Mouse (Mus musculus) MEL (cell line): Measurements from ENCODE around the gene Ddx3x. TPM values are rescaled to one million over a fixed set of nuclear protein-coding genes. Genes with fewer than 3 reads are reported as not detected.

Source experiments
- DNase-seq: peaks from one replicate; pipeline ENCODE4 v3.0.0; 2011; ENCODE audit warnings: low read depth, low spot score
- H3K27ac ChIP-seq: 2 replicates; pipeline ENCODE4 v1.5.1; 2012; ENCODE audit warnings: low read depth, mild to moderate bottlenecking, control low read depth, low read length, moderate library complexity; ENCODE audit not compliant: control insufficient read depth
- H3K27me3 ChIP-seq, 2 experiments: fragments of 150-350 bp in 1 of 2; sonication (generic) in 1 of 2; 2 replicates each; pipeline ENCODE4 v1.6.1; 2012; ENCODE audit warnings: low read length in 2 of 2, mild to moderate bottlenecking in 2 of 2, improper control_type of control experiment in 1 of 2, moderate library complexity in 1 of 2; ENCODE audit not compliant: insufficient read depth in 2 of 2, control insufficient read depth in 1 of 2
- H3K36me3 ChIP-seq, 2 experiments: 2 replicates each; pipeline ENCODE4 v1.6.1; 2012 to 2014; ENCODE audit warnings: low read length in 2 of 2, improper control_type of control experiment in 1 of 2, inconsistent platforms in 1 of 2, mild to moderate bottlenecking in 1 of 2; ENCODE audit not compliant: insufficient read depth in 2 of 2, control insufficient read depth in 1 of 2
- H3K4me1 ChIP-seq, 2 experiments: fragments of 150-350 bp in 1 of 2; sonication (generic) in 1 of 2; 2 replicates each; pipeline ENCODE4 v1.6.1; 2012; ENCODE audit warnings: low read length in 2 of 2, improper control_type of control experiment in 1 of 2, mild to moderate bottlenecking in 1 of 2; ENCODE audit not compliant: insufficient read depth in 2 of 2, control insufficient read depth in 1 of 2
- H3K4me3 ChIP-seq, 2 experiments: fragments of 150-350 bp in 1 of 2; sonication (generic) in 1 of 2; 2 replicates each; pipeline ENCODE4 v1.5.1; 2012; ENCODE audit warnings: low read depth in 2 of 2, low read length in 2 of 2, mild to moderate bottlenecking in 2 of 2, moderate library complexity in 2 of 2, control low read depth in 1 of 2, improper control_type of control experiment in 1 of 2; ENCODE audit not compliant: control insufficient read depth in 1 of 2, insufficient read depth in 1 of 2
- H3K79me2 ChIP-seq: 2 replicates; pipeline ENCODE4 v1.6.1; 2012; ENCODE audit warnings: mild to moderate bottlenecking, low read length, moderate library complexity; ENCODE audit not compliant: control insufficient read depth, poor library complexity, insufficient read depth
- H3K9ac ChIP-seq: 2 replicates; pipeline ENCODE4 v1.6.1; 2012; ENCODE audit warnings: low read depth, mild to moderate bottlenecking, control low read depth, low read length, moderate library complexity; ENCODE audit not compliant: control insufficient read depth, poor library complexity, severe bottlenecking
- H3K9me3 ChIP-seq: fragments of 150-350 bp; sonication (generic); replicated peaks from 2 replicates; pipeline ENCODE4 v1.6.1; 2012; ENCODE audit warnings: mild to moderate bottlenecking, low read length, improper control_type of control experiment, moderate library complexity; ENCODE audit not compliant: insufficient read depth
- BHLHE40 ChIP-seq: IDR thresholded peaks from 2 replicates; pipeline ENCODE4 v1.6.1; 2012; ENCODE audit warnings: low read depth, mild to moderate bottlenecking, inconsistent platforms, low read length, improper control_type of control experiment, borderline replicate concordance
- CHD1 ChIP-seq: IDR thresholded peaks from 2 replicates; pipeline ENCODE4 v1.6.1; 2012; ENCODE audit warnings: low read depth, mild to moderate bottlenecking, inconsistent platforms, low read length, improper control_type of control experiment
- CHD2 ChIP-seq: IDR thresholded peaks from 2 replicates; pipeline ENCODE4 v1.6.1; 2011; ENCODE audit warnings: low read length, improper control_type of control experiment
- E2F4 ChIP-seq: IDR thresholded peaks from 2 replicates; pipeline ENCODE4 v1.6.1; 2011; ENCODE audit warnings: low read depth, low read length, improper control_type of control experiment, borderline replicate concordance
- ELF1 ChIP-seq: IDR thresholded peaks from 2 replicates; pipeline ENCODE4 v1.6.1; 2014; ENCODE audit warnings: low read depth, mild to moderate bottlenecking, inconsistent platforms, low read length, improper control_type of control experiment, moderate library complexity
- EP300 ChIP-seq, 2 experiments: IDR thresholded peaks; 2 replicates each; pipeline ENCODE4 v1.6.1; 2011; ENCODE audit warnings: improper control_type of control experiment in 2 of 2, low read length in 2 of 2, low read depth in 1 of 2, mild to moderate bottlenecking in 1 of 2
- ETS1 ChIP-seq: IDR thresholded peaks from 2 replicates; pipeline ENCODE4 v1.6.1; 2012; ENCODE audit warnings: low read depth, mild to moderate bottlenecking, inconsistent platforms, low read length, improper control_type of control experiment, moderate library complexity
- GABPA ChIP-seq: IDR thresholded peaks from 2 replicates; pipeline ENCODE4 v1.6.1; 2012; ENCODE audit warnings: low read depth, mild to moderate bottlenecking, inconsistent platforms, low read length, improper control_type of control experiment, moderate library complexity
- GATA1 ChIP-seq: IDR thresholded peaks from 2 replicates; pipeline ENCODE4 v1.6.1; 2011; ENCODE audit warnings: low read depth, low read length, improper control_type of control experiment
- HCFC1 ChIP-seq: IDR thresholded peaks from 2 replicates; pipeline ENCODE4 v1.6.1; 2012; ENCODE audit warnings: low read depth, mild to moderate bottlenecking, inconsistent platforms, low read length, improper control_type of control experiment, moderate library complexity
- JUND ChIP-seq: IDR thresholded peaks from 2 replicates; pipeline ENCODE4 v1.6.1; 2011; ENCODE audit warnings: low read depth, mild to moderate bottlenecking, improper control_type of control experiment, low read length
- MAFK ChIP-seq: IDR thresholded peaks from 2 replicates; pipeline ENCODE4 v1.6.1; 2011; ENCODE audit warnings: low read depth, mild to moderate bottlenecking, low read length, improper control_type of control experiment, borderline replicate concordance
- MAZ ChIP-seq: IDR thresholded peaks from 2 replicates; pipeline ENCODE4 v1.6.1; 2012; ENCODE audit warnings: low read depth, mild to moderate bottlenecking, inconsistent platforms, low read length, improper control_type of control experiment
- MEF2A ChIP-seq: IDR thresholded peaks from 2 replicates; pipeline ENCODE4 v1.6.1; 2014; ENCODE audit warnings: low read depth, mild to moderate bottlenecking, inconsistent platforms, low read length, improper control_type of control experiment; ENCODE audit not compliant: poor library complexity, insufficient replicate concordance, severe bottlenecking; ENCODE audit errors: extremely low read depth
- MXI1 ChIP-seq: IDR thresholded peaks from 2 replicates; pipeline ENCODE4 v1.6.1; 2011; ENCODE audit warnings: mild to moderate bottlenecking, low read depth, low read length, improper control_type of control experiment
- MYC ChIP-seq: IDR thresholded peaks from 2 replicates; pipeline ENCODE4 v1.6.1; 2011; ENCODE audit warnings: low read depth, mild to moderate bottlenecking, low read length, improper control_type of control experiment, moderate library complexity
- NELFE ChIP-seq: IDR thresholded peaks from 2 replicates; pipeline ENCODE4 v1.6.1; 2011; ENCODE audit warnings: low read depth, low read length, improper control_type of control experiment
- NRF1 ChIP-seq: IDR thresholded peaks from 2 replicates; pipeline ENCODE4 v1.6.1; 2014; ENCODE audit warnings: low read depth, mild to moderate bottlenecking, inconsistent platforms, low read length, improper control_type of control experiment, moderate library complexity; ENCODE audit not compliant: poor library complexity, insufficient read depth, severe bottlenecking
- POLR2A ChIP-seq, 2 experiments: IDR thresholded peaks; 2 replicates each; pipeline ENCODE4 v1.6.1; 2011 to 2012; ENCODE audit warnings: low read length in 2 of 2, mild to moderate bottlenecking in 2 of 2, control low read depth in 1 of 2, improper control_type of control experiment in 1 of 2, low read depth in 1 of 2, moderate library complexity in 1 of 2; ENCODE audit not compliant: control insufficient read depth in 1 of 2, insufficient read depth in 1 of 2, poor library complexity in 1 of 2
- POLR2AphosphoS2 ChIP-seq: IDR thresholded peaks from 2 replicates; pipeline ENCODE4 v1.6.1; 2011; ENCODE audit warnings: low read length, improper control_type of control experiment
- POLR2AphosphoS5 ChIP-seq: IDR thresholded peaks from 2 replicates; pipeline ENCODE4 v1.6.1; 2012; ENCODE audit warnings: low read depth, borderline replicate concordance, mild to moderate bottlenecking, inconsistent platforms, low read length, moderate library complexity, mixed read lengths
- RAD21 ChIP-seq: IDR thresholded peaks from 2 replicates; pipeline ENCODE4 v1.6.1; 2011; ENCODE audit warnings: mild to moderate bottlenecking, low read depth, low read length, improper control_type of control experiment
- RCOR1 ChIP-seq: IDR thresholded peaks from 2 replicates; pipeline ENCODE4 v1.6.1; 2012; ENCODE audit warnings: low read depth, mild to moderate bottlenecking, inconsistent platforms, low read length, improper control_type of control experiment
- SIN3A ChIP-seq: IDR thresholded peaks from 2 replicates; pipeline ENCODE4 v1.6.1; 2012; ENCODE audit warnings: low read length, improper control_type of control experiment, inconsistent platforms
- SMC3 ChIP-seq: IDR thresholded peaks from 2 replicates; pipeline ENCODE4 v1.6.1; 2011; ENCODE audit warnings: low read depth, low read length, improper control_type of control experiment
- TAL1 ChIP-seq: IDR thresholded peaks from 2 replicates; pipeline ENCODE4 v1.6.1; 2012; ENCODE audit warnings: mild to moderate bottlenecking, inconsistent platforms, low read length, moderate library complexity, mixed read lengths
- TCF12 ChIP-seq: IDR thresholded peaks from 2 replicates; pipeline ENCODE4 v1.6.1; 2014; ENCODE audit warnings: low read depth, mild to moderate bottlenecking, inconsistent platforms, low read length, improper control_type of control experiment, moderate library complexity
- UBTF ChIP-seq: IDR thresholded peaks from 2 replicates; pipeline ENCODE4 v1.6.1; 2012; ENCODE audit warnings: low read depth, mild to moderate bottlenecking, inconsistent platforms, low read length, improper control_type of control experiment, moderate library complexity, borderline replicate concordance; ENCODE audit not compliant: insufficient read depth
- USF1 ChIP-seq: IDR thresholded peaks from 2 replicates; pipeline ENCODE4 v1.6.1; 2014; ENCODE audit warnings: low read depth, mild to moderate bottlenecking, inconsistent platforms, low read length, improper control_type of control experiment, moderate library complexity
- USF2 ChIP-seq, 2 experiments: IDR thresholded peaks; 2 replicates each; pipeline ENCODE4 v1.6.1; 2011 to 2012; ENCODE audit warnings: improper control_type of control experiment in 2 of 2, low read length in 2 of 2, borderline replicate concordance in 1 of 2, inconsistent platforms in 1 of 2, low read depth in 1 of 2, mild to moderate bottlenecking in 1 of 2; ENCODE audit not compliant: insufficient read depth in 1 of 2
- ZC3H11A ChIP-seq: IDR thresholded peaks from 2 replicates; pipeline ENCODE4 v1.6.1; 2012; ENCODE audit warnings: low read depth, mild to moderate bottlenecking, inconsistent platforms, low read length, improper control_type of control experiment
- ZKSCAN1 ChIP-seq: IDR thresholded peaks from 2 replicates; pipeline ENCODE4 v1.6.1; 2012; ENCODE audit warnings: low read depth, mild to moderate bottlenecking, inconsistent platforms, low read length, improper control_type of control experiment, moderate library complexity
- ZMIZ1 ChIP-seq: IDR thresholded peaks from 2 replicates; pipeline ENCODE4 v1.6.1; 2012; ENCODE audit warnings: low read depth, mild to moderate bottlenecking, inconsistent platforms, low read length, improper control_type of control experiment, moderate library complexity
- ZNF384 ChIP-seq: IDR thresholded peaks from 2 replicates; pipeline ENCODE4 v1.6.1; 2012; ENCODE audit warnings: low read depth, mild to moderate bottlenecking, inconsistent platforms, low read length, improper control_type of control experiment
- polyA plus RNA-seq, 2 experiments: library from polyadenylated mRNA; stranded (reverse) in 1 of 2; unstranded in 1 of 2; fragments of >175 nt in 1 of 2; fragments of >200 nt in 1 of 2; gene quantifications; 2 replicates each; pipeline versions ENCODE4 v1.2.1 to v1.2.4; 2012; ENCODE audit warnings: low replicate concordance in 2 of 2, low read depth in 1 of 2; ENCODE audit not compliant: insufficient read length in 2 of 2, insufficient read depth in 1 of 2, missing spikeins in 1 of 2
- total RNA-seq: library from RNA; depleted of rRNA; stranded (reverse); fragments of 300-350 nt; gene quantifications from 2 replicates; pipeline ENCODE4 v1.2.3, GENCODE M21; 2012

Ddx3x gene
- total and polyA plus RNA-seq, 3 experiments: 146 to 275 (median 267) TPM

- Histone ChIP-seq H3K27me3 (no peaks in the 10 kb centered on the region), H3K79me2 (peaks cover 15% of the 10 kb centered on the region; the same call in 1 of the 2 replicates), H3K27ac (peak overlapping the region; percentile 94), H3K36me3 (peaks cover 0 to 19% of the 10 kb centered on the region in 2 experiments; a peak in 2 of 4 replicates), H3K9ac (peak overlapping the region; percentile 95), H3K9me3 (no peaks in the 10 kb centered on the region), H3K4me3 (peak overlapping the region; percentile 69 to 72), H3K4me1 (peaks cover 7 to 27% of the 10 kb centered on the region in 2 experiments)
- DNase-seq: peak; percentile 96
- TF ChIP-seq MEF2A (no peak; the same call in 1 of the 2 replicates), ZKSCAN1 (no peak), ELF1 (0 out of 2 replicates have a peak, but pooled peaks have one; percentile 53), ETS1 (peak; percentile 78), JUND (0 out of 2 replicates have a peak, but pooled peaks have one; percentile 59), POLR2AphosphoS2 (peak; percentile 97), POLR2AphosphoS5 (0 out of 2 replicates have a peak, but pooled peaks have one; percentile 49), TAL1 (no peak), POLR2A (IDR thresholded peaks at IDR 0.05; ENCODE audit: control insufficient read depth in 1 of 2, insufficient read depth in 1 of 2, low read depth in 1 of 2, low read length in 2 of 2, poor library complexity in 1 of 2) (peak; percentile 64 to 87; a peak in 3 of 4 replicates), USF1 (no peak), NRF1 (peak; percentile 83), EP300 (IDR thresholded peaks at IDR 0.05; ENCODE audit: low read depth in 1 of 2, low read length in 2 of 2) (peak; percentile 26 to 69; a peak in 1 of 4 replicates), MAFK (no peak), RAD21 (no peak; the same call in 1 of the 2 replicates), ZMIZ1 (peak; percentile 95), BHLHE40 (0 out of 2 replicates have a peak, but pooled peaks have one; percentile 39), E2F4 (peak; percentile 98), CHD2 (peak; percentile 80), MAZ (peak; percentile 99), GABPA (no peak), HCFC1 (peak; percentile 72), NELFE (peak; percentile 92), UBTF (0 out of 2 replicates have a peak, but pooled peaks have one; percentile 15), TCF12 (peak; percentile 81), ZC3H11A (no peak), RCOR1 (0 out of 2 replicates have a peak, but pooled peaks have one; percentile 32), MYC (no peak; the same call in 1 of the 2 replicates), MXI1 (peak; percentile 39; the same call in 1 of the 2 replicates), USF2 (IDR thresholded peaks at IDR 0.05; ENCODE audit: borderline replicate concordance in 1 of 2, insufficient read depth in 1 of 2, low read depth in 1 of 2, low read length in 2 of 2) (no peak), ZNF384 (no peak), SIN3A (peak; percentile 91), GATA1 (no peak), CHD1 (peak; percentile 98), SMC3 (no peak)
Observed at GRCm38 (mm10) chrX:13242320-13243096, 38.3 kb upstream of the Ddx3x start.
